Mouse (Mus musculus) frontal cortex, postnatal 25 days (tissue): Measurements from ENCODE around the gene Zfp518b.

ENCODE experiments used
- DNase-seq, 2 experiments: peaks; one replicate each; pipeline ENCODE4 v3.0.0; 2022; ENCODE audit warnings: low spot score in 2 of 2

Gene Zfp518b

GRCm38 (mm10) chr5:38684164-38684911, at the start of gene Zfp518b:
Zfp518b (minus strand) TSS chr5:38684826.
- DNase-seq, result peak; percentile 61 to 62

GRCm38 (mm10) chr5:38708940-38709581, 24.4 kb upstream of the Zfp518b start:
- no peak for DNase-seq

GRCm38 (mm10) chr5:38707364-38708075, 22.9 kb upstream of the Zfp518b start:
- no peak for DNase-seq

GRCm38 (mm10) chr5:38702941-38703340, 18.3 kb upstream of the Zfp518b start:
- no peak for DNase-seq

- DNase-seq, result no peak
Observed at GRCm38 (mm10) chr5:38702091-38702490, 17.5 kb upstream of the Zfp518b start.

GRCm38 (mm10) chr5:38698466-38698865, 13.8 kb upstream of the Zfp518b start:
- DNase-seq, result no peak

- DNase-seq, result no peak
Observed at GRCm38 (mm10) chr5:38698046-38698445, 13.4 kb upstream of the Zfp518b start.

GRCm38 (mm10) chr5:38696616-38697375, 12.2 kb upstream of the Zfp518b start:
- DNase-seq, result no peak

GRCm38 (mm10) chr5:38692859-38693258, 8.2 kb upstream of the Zfp518b start:
- DNase-seq, result no peak

GRCm38 (mm10) chr5:38689186-38689585, 4.6 kb upstream of the Zfp518b start:
- no peak for DNase-seq

- DNase-seq, result no peak
Observed at GRCm38 (mm10) chr5:38687694-38688093, 3.1 kb upstream of the Zfp518b start.

- DNase-seq, result no peak
Observed at GRCm38 (mm10) chr5:38658836-38659235, 25.8 kb downstream of the Zfp518b start.

- DNase-seq, result no peak
Observed at GRCm38 (mm10) chr5:38656204-38656603, 28.4 kb downstream of the Zfp518b start.

GRCm38 (mm10) chr5:38655421-38655928, 29.2 kb downstream of the Zfp518b start:
- no peak for DNase-seq

GRCm38 (mm10) chr5:38654571-38654970, 30.1 kb downstream of the Zfp518b start:
- DNase-seq, result no peak

GRCm38 (mm10) chr5:38653101-38653500, 31.5 kb downstream of the Zfp518b start:
- no peak for DNase-seq

GRCm38 (mm10) chr5:38651455-38651854, 33.2 kb downstream of the Zfp518b start:
- DNase-seq, result no peak

GRCm38 (mm10) chr5:38641526-38641925, 43.1 kb downstream of the Zfp518b start:
- no peak for DNase-seq

GRCm38 (mm10) chr5:38636301-38636749, 48.3 kb downstream of the Zfp518b start:
- no peak for DNase-seq

- no peak for DNase-seq
Observed at GRCm38 (mm10) chr5:38635696-38636095, 48.9 kb downstream of the Zfp518b start.

GRCm38 (mm10) chr5:38634321-38635164, 50.1 kb downstream of the Zfp518b start:
- no peak for DNase-seq
